Mouse (Mus musculus) stomach, postnatal 0 days (tissue): ENCODE measurements around the gene Ctnna2.

Experiments used
- CTCF ChIP-seq: IDR thresholded peaks from 2 replicates; pipeline ENCODE4 v1.5.1; 2016; ENCODE audit warnings: antibody characterized with exemption, low read depth, mild to moderate bottlenecking, moderate library complexity
- EP300 ChIP-seq: optimal IDR thresholded peaks from 2 replicates; pipeline ENCODE3; 2016; ENCODE audit warnings: antibody characterized with exemption

- TF ChIP-seq EP300 (no peak), CTCF (no peak)
Measured at GRCm38 (mm10) chr6:77373132-77373531, 606.4 kb downstream of the Ctnna2 start.
